20 mouse cellular contexts compared by ENCODE assay signal in the genomic region with DNA sequence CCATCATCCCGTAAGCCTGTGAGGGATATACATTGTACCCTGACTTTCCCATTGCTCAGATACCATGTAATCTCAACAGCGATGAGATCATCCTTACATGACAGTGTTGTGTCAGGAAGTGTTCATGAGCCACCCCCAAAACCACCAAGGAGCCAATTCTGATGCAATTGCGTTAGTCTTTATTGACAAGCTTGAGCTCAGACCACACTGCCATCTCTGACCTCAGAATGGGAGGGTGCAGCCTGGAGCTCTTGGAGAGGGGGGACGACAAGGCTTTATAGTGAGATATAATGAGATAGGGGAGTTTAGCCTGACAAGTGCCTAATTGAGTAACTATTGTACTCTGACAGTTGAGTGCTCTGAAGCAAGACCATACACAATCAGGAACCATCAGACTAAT.
"Had no signal": no experiment of that assay in that cellular context is flagged by ENCODE, and none has a peak within 500 bp of the region (broad histone marks: within the 10 kb centered on the region; RNA-seq: fewer than 3 reads in every experiment).

No protein-coding gene starts in this region.

- DNase-seq: kidney, adult 8-10 months; kidney, postnatal 10 days; kidney, postnatal 36 days; left cerebral cortex, postnatal 4 days; liver, postnatal 0 days; lung, embryonic 14.5 days; thymus, adult 18-20 months; thymus, postnatal 36 days had no signal

- H3K4me1 ChIP-seq: limb, embryonic 12.5 days; limb, embryonic 15.5 days; megakaryocyte, embryonic 14.5 days had no signal

- H3K4me3 ChIP-seq: kidney, embryonic 15.5 days; limb, embryonic 12.5 days; limb, embryonic 15.5 days; megakaryocyte, embryonic 14.5 days; midbrain, embryonic 10.5 days; midbrain, embryonic 15.5 days; neural tube, embryonic 12.5 days; neural tube, embryonic 15.5 days had no signal

- H3K36me3 ChIP-seq: kidney, embryonic 15.5 days; limb, embryonic 12.5 days; limb, embryonic 15.5 days; midbrain, embryonic 10.5 days; midbrain, embryonic 15.5 days; neural tube, embryonic 12.5 days; neural tube, embryonic 15.5 days had no signal

- H3K27ac ChIP-seq: kidney, embryonic 15.5 days; limb, embryonic 12.5 days; limb, embryonic 15.5 days; liver, embryonic 14.5 days; macrophage; midbrain, embryonic 10.5 days; midbrain, embryonic 15.5 days; neural tube, embryonic 12.5 days; neural tube, embryonic 15.5 days had no signal

- ATAC-seq: liver, postnatal 0 days; lung, postnatal 0 days; midbrain, embryonic 15.5 days had no signal

- H3K27me3 ChIP-seq: kidney, embryonic 15.5 days; limb, embryonic 12.5 days; limb, embryonic 15.5 days; megakaryocyte, embryonic 14.5 days; midbrain, embryonic 15.5 days; neural tube, embryonic 12.5 days; neural tube, embryonic 15.5 days had no signal

- H3K4me2 ChIP-seq: kidney, embryonic 15.5 days; limb, embryonic 12.5 days; limb, embryonic 15.5 days; liver, embryonic 11.5 days; lung, embryonic 14.5 days; midbrain, embryonic 15.5 days; neural tube, embryonic 12.5 days; neural tube, embryonic 15.5 days had no signal

- H3K9ac ChIP-seq: kidney, embryonic 15.5 days; limb, embryonic 12.5 days; limb, embryonic 15.5 days; liver, embryonic 14.5 days; liver, postnatal 0 days; lung, embryonic 14.5 days; midbrain, embryonic 15.5 days; neural tube, embryonic 12.5 days; neural tube, embryonic 15.5 days had no signal

- H3K9me3 ChIP-seq: kidney, embryonic 15.5 days; limb, embryonic 12.5 days; limb, embryonic 15.5 days; megakaryocyte, embryonic 14.5 days; midbrain, embryonic 10.5 days; midbrain, embryonic 15.5 days; neural tube, embryonic 12.5 days; neural tube, embryonic 15.5 days had no signal
